Mouse (Mus musculus) Muller cell, postnatal 12 days (primary cell): ENCODE measurements around the gene Drosha.
"Not testable (repeated sequence)": the region's sequence is repeated elsewhere in the genome, so short reads cannot be mapped to it uniquely, and the experiment has no call there.

ENCODE experiments used
- DNase-seq: peaks from one replicate; pipeline ENCODE4 v3.0.0-alpha.2; 2015; ENCODE audit errors: inconsistent ontology term

The Drosha gene

GRCm38 (mm10) chr15:12885361-12885760, 60.7 kb downstream of the Drosha start:
- DNase-seq = no peak

- DNase-seq = no peak
These were observed 62.6 kb downstream of the Drosha start for GRCm38 (mm10) chr15:12887206-12887605.

- DNase-seq = no peak
These were observed 63.7 kb downstream of the Drosha start for GRCm38 (mm10) chr15:12888312-12888711.

- DNase-seq = peak; percentile 25
These were observed 65.3 kb downstream of the Drosha start for GRCm38 (mm10) chr15:12889909-12890308.

GRCm38 (mm10) chr15:12895426-12895825, 70.8 kb downstream of the Drosha start:
- no peak for DNase-seq

- no peak for DNase-seq
These were observed 71.7 kb downstream of the Drosha start for GRCm38 (mm10) chr15:12896022-12897009.

GRCm38 (mm10) chr15:12897831-12898230, 73.2 kb downstream of the Drosha start:
- no peak for DNase-seq

- no peak for DNase-seq
These were observed 76.0 kb downstream of the Drosha start for GRCm38 (mm10) chr15:12900428-12901196.

- DNase-seq = no peak
These were observed 76.6 kb downstream of the Drosha start for GRCm38 (mm10) chr15:12901197-12901570.

- no peak for DNase-seq
These were observed 79.8 kb downstream of the Drosha start for GRCm38 (mm10) chr15:12904442-12904841.

- DNase-seq = no peak
These were observed 83.5 kb downstream of the Drosha start for GRCm38 (mm10) chr15:12907962-12908719.

GRCm38 (mm10) chr15:12908720-12909028, 84.1 kb downstream of the Drosha start:
- no peak for DNase-seq

- DNase-seq = no peak
These were observed 84.6 kb downstream of the Drosha start for GRCm38 (mm10) chr15:12909171-12909570.

GRCm38 (mm10) chr15:12911082-12911481, 86.5 kb downstream of the Drosha start:
- peak; percentile 41 for DNase-seq

- no peak for DNase-seq
These were observed 91.8 kb downstream of the Drosha start for GRCm38 (mm10) chr15:12916314-12916815.

- DNase-seq = not testable (repeated sequence)
These were observed 94.8 kb downstream of the Drosha start for GRCm38 (mm10) chr15:12919326-12919966.

- DNase-seq = no peak
These were observed 95.6 kb downstream of the Drosha start for GRCm38 (mm10) chr15:12919967-12920870.

GRCm38 (mm10) chr15:12921901-12922300, 97.3 kb downstream of the Drosha start:
- no peak for DNase-seq

- no peak for DNase-seq
These were observed 99.2 kb downstream of the Drosha start for GRCm38 (mm10) chr15:12923826-12924225.

- no peak for DNase-seq
These were observed 106.9 kb downstream of the Drosha start for GRCm38 (mm10) chr15:12931481-12931880.
